Mouse (Mus musculus): ENCODE measurements around the gene Xcr1.

The Xcr1 gene

GRCm38 (mm10) chr9:123814326-123814725 lies 47.5 kb downstream of the Xcr1 start:
- no peak for DNase-seq

- DNase-seq: no peak
Observed at GRCm38 (mm10) chr9:123811831-123812230, 50.0 kb downstream of the Xcr1 start.

- DNase-seq: no peak
Observed at GRCm38 (mm10) chr9:123808583-123808982, 53.2 kb downstream of the Xcr1 start.

GRCm38 (mm10) chr9:123806267-123806666 lies 55.6 kb downstream of the Xcr1 start, which contains the start of gene Cxcr6:
Cxcr6 (plus strand) TSS chr9:123806475.
- no peak for DNase-seq

- no peak for DNase-seq
Observed at GRCm38 (mm10) chr9:123805241-123805640, 56.6 kb downstream of the Xcr1 start.

GRCm38 (mm10) chr9:123802896-123803295 lies 58.9 kb downstream of the Xcr1 start:
- DNase-seq: no peak

- DNase-seq: no peak
Observed at GRCm38 (mm10) chr9:123802421-123802820, 59.4 kb downstream of the Xcr1 start.
